Mouse (Mus musculus) heart, adult 8-10 months (tissue): Measurements from ENCODE around the gene Nectin2. TPM values are rescaled to one million over a fixed set of nuclear protein-coding genes. Genes with fewer than 3 reads are reported as not detected.

Experiments
- total RNA-seq, 4 experiments: library from RNA; stranded (reverse); gene quantifications; 2 replicates each; pipeline ENCODE4 v1.2.4; 2022

The Nectin2 gene
- total RNA-seq, 4 experiments from 2014 or later, result 24.8 to 37.3 (median 34.9) TPM

Other genes starting within 250 kb of the Nectin2 start
- 1 to 10 TPM; 2.2 to 3.1 (median 3.0) TPM for gene Bloc1s3, start 242.1 kb downstream of the Nectin2 start, total RNA-seq
- gene Trappc6a, start 242.1 kb downstream of the Nectin2 start, total RNA-seq, result 10 to 100 TPM; 36.3 to 44.7 (median 37.2) TPM
- not detected for gene Nkpd1, start 232.6 kb downstream of the Nectin2 start, total RNA-seq
- 10 to 100 TPM; 61.6 to 72.9 (median 63.8) TPM for gene Ppp1r37, start 187.4 kb downstream of the Nectin2 start, total RNA-seq
- under 1 TPM; 0.25 to 0.84 (median 0.34) TPM for gene Zfp296, start 173.2 kb downstream of the Nectin2 start, total RNA-seq
- gene Gemin7, start 172.9 kb downstream of the Nectin2 start, total RNA-seq, result 10 to 100 TPM; 44.9 to 65.4 (median 52.1) TPM
- gene Clasrp, start 146.0 kb downstream of the Nectin2 start, total RNA-seq, result 10 to 100 TPM in 3 of 4 experiments, 1 to 10 TPM in 1; 9.6 to 16.8 (median 12.1) TPM
- gene Relb, start 121.0 kb downstream of the Nectin2 start, total RNA-seq, result 1 to 10 TPM; 6.4 to 9.2 (median 7.7) TPM
- 10 to 100 TPM; 69.3 to 77.8 (median 72.6) TPM for gene Clptm1, start 85.5 kb downstream of the Nectin2 start, total RNA-seq
- under 1 TPM in 1 of 4 experiments, not detected in 3; 0.92 TPM for gene Apoc2, start 72.5 kb downstream of the Nectin2 start, total RNA-seq
- not detected for gene Gm44805, start 69.1 kb downstream of the Nectin2 start, total RNA-seq
- gene Apoc4, start 69.0 kb downstream of the Nectin2 start, total RNA-seq, result not detected
- gene Apoc1, start 57.8 kb downstream of the Nectin2 start, total RNA-seq, result 1 to 10 TPM in 1 of 4 experiments, under 1 TPM in 1, not detected in 2; 0.98 to 1.1 TPM
- 100 to 1,000 TPM; 172 to 309 (median 253) TPM for gene Apoe, start 51.3 kb downstream of the Nectin2 start, total RNA-seq
- 100 to 1,000 TPM in 1 of 4 experiments, 10 to 100 TPM in 3; 94.0 to 101 (median 99.2) TPM for gene Tomm40, start 35.0 kb downstream of the Nectin2 start, total RNA-seq
- 100 to 1,000 TPM; 185 to 199 (median 197) TPM for gene Bcam, start 20.5 kb upstream of the Nectin2 start, total RNA-seq
- gene Cblc, start 46.3 kb upstream of the Nectin2 start, total RNA-seq, result under 1 TPM in 2 of 4 experiments, not detected in 2; 0.37 to 0.76 TPM
- gene Bcl3, start 72.3 kb upstream of the Nectin2 start, total RNA-seq, result 1 to 10 TPM; 2.1 to 4.4 (median 3.5) TPM
- gene Gm19345, start 101.5 kb upstream of the Nectin2 start, total RNA-seq, result not detected
- gene Ceacam16, start 110.8 kb upstream of the Nectin2 start, total RNA-seq, result under 1 TPM in 1 of 4 experiments, not detected in 3; 0.27 TPM
- not detected for gene Ceacam19, start 137.5 kb upstream of the Nectin2 start, total RNA-seq
- 10 to 100 TPM; 17.9 to 25.0 (median 20.5) TPM for gene Pvr, start 170.7 kb upstream of the Nectin2 start, total RNA-seq
- gene Igsf23, start 200.3 kb upstream of the Nectin2 start, total RNA-seq, result 1 to 10 TPM; 1.4 to 2.1 (median 1.6) TPM
- gene Ceacam20, start 214.9 kb upstream of the Nectin2 start, total RNA-seq, result not detected
- gene Nlrp9b, start 241.0 kb upstream of the Nectin2 start, total RNA-seq, result not detected